Mouse (Mus musculus) forebrain, embryonic 10.5 days (tissue): ENCODE results near the gene Mrpl14. TPM values are rescaled to one million over a fixed set of nuclear protein-coding genes. Genes with fewer than 3 reads are reported as not detected.
A peak's percentile ranks its signal among the peaks of the same experiment; 100 is the strongest.

Experiments used
- DNase-seq: peaks from one replicate; pipeline ENCODE4 v3.0.0-alpha.2; 2017; ENCODE audit warnings: low spot score; ENCODE audit errors: extremely low spot score
- H3K27ac ChIP-seq: fragments of 300-500 bp; sonication (generic); 2 replicates; pipeline ENCODE4 v1.5.1; 2016; ENCODE audit warnings: mild to moderate bottlenecking
- H3K27me3 ChIP-seq: fragments of 300-500 bp; sonication (generic); 2 replicates; pipeline ENCODE4 v1.6.1; 2016; ENCODE audit warnings: mild to moderate bottlenecking; ENCODE audit not compliant: poor library complexity, severe bottlenecking
- H3K36me3 ChIP-seq: fragments of 300-500 bp; sonication (generic); replicated peaks from 2 replicates; pipeline ENCODE4 v1.6.1; 2016; ENCODE audit warnings: mild to moderate bottlenecking, moderate library complexity
- H3K4me1 ChIP-seq: fragments of 300-500 bp; sonication (generic); 2 replicates; pipeline ENCODE4 v1.6.1; 2016
- H3K4me3 ChIP-seq: fragments of 300-500 bp; sonication (generic); 2 replicates; pipeline ENCODE4 v1.5.1; 2016; ENCODE audit warnings: mild to moderate bottlenecking, moderate library complexity
- H3K9me3 ChIP-seq: fragments of 300-500 bp; sonication (generic); 2 replicates; pipeline ENCODE4 v1.6.1; 2016; ENCODE audit warnings: mild to moderate bottlenecking, moderate library complexity
- WGBS: fragments of 180-500 bp; shearing (Covaris S2); methylation state at CpG from one replicate; pipeline ENCODE4 v1.1.7; 2016; 5-methylcytosine and 5-hydroxymethylcytosine counted together
- polyA plus RNA-seq: library from polyadenylated mRNA; unstranded; fragments of >200 nt; fragmentation: Nextera tagmentation; extraction: Ambion mirVana; gene quantifications from 2 replicates; pipeline ENCODE4 v1.2.1, GENCODE M21; 2016

Mrpl14 gene
- polyA plus RNA-seq, 1 experiment from 2014 or later: 142 TPM

- Histone ChIP-seq H3K27ac (no peak overlapping the region), H3K9me3 (no peaks in the 10 kb centered on the region)
- WGBS: 90% methylated on average over 18 of the region's 18 CpGs
Observed at GRCm38 (mm10) chr17:45693812-45694565, 7.9 kb downstream of the Mrpl14 start.

GRCm38 (mm10) chr17:45695227-45696120 lies 9.4 kb downstream of the Mrpl14 start:
- Histone ChIP-seq H3K4me1 (peaks cover 20% of the 10 kb centered on the region), H3K4me3 (no peak overlapping the region), H3K27ac (no peak overlapping the region), H3K36me3 (peaks cover 30% of the 10 kb centered on the region), H3K27me3 (no peaks in the 10 kb centered on the region), H3K9me3 (no peaks in the 10 kb centered on the region)
- WGBS: 82% methylated on average over 23 of the region's 23 CpGs
- no peak for DNase-seq

More at GRCm38 (mm10) chr17:45693812-45694565, 7.9 kb downstream of the Mrpl14 start:
- no peak for DNase-seq
- no peaks in the 10 kb centered on the region for H3K27me3 ChIP-seq
- peaks cover 15% of the 10 kb centered on the region for H3K4me1 ChIP-seq
- H3K36me3 ChIP-seq: peaks cover 28% of the 10 kb centered on the region
- H3K4me3 ChIP-seq: no peak overlapping the region

GRCm38 (mm10) chr17:45696981-45697380 lies 10.9 kb downstream of the Mrpl14 start:
- DNase-seq: no peak
- peaks cover 30% of the 10 kb centered on the region for H3K4me1 ChIP-seq

GRCm38 (mm10) chr17:45698368-45698767 lies 12.2 kb downstream of the Mrpl14 start:
- no peak overlapping the region for H3K27ac ChIP-seq
- 94% methylated on average over 6 of the region's 6 CpGs for WGBS
- DNase-seq: no peak
- H3K27me3 ChIP-seq: no peaks in the 10 kb centered on the region
- peaks cover 29% of the 10 kb centered on the region for H3K4me1 ChIP-seq
- H3K36me3 ChIP-seq: peaks cover 30% of the 10 kb centered on the region
- no peaks in the 10 kb centered on the region for H3K9me3 ChIP-seq
- H3K4me3 ChIP-seq: no peak overlapping the region

More at GRCm38 (mm10) chr17:45696981-45697380, 10.9 kb downstream of the Mrpl14 start:
- Histone ChIP-seq H3K27me3 (no peaks in the 10 kb centered on the region), H3K27ac (no peak overlapping the region), H3K4me3 (no peak overlapping the region), H3K36me3 (peaks cover 30% of the 10 kb centered on the region), H3K9me3 (no peaks in the 10 kb centered on the region)
- 88% methylated on average over 9 of the region's 9 CpGs for whole genome bisulfite sequencing

- H3K4me3 ChIP-seq: no peak overlapping the region
- 91% methylated on average over 3 of the region's 3 CpGs for WGBS
- H3K4me1 ChIP-seq: peaks cover 21% of the 10 kb centered on the region
- H3K9me3 ChIP-seq: no peaks in the 10 kb centered on the region
- H3K27me3 ChIP-seq: no peaks in the 10 kb centered on the region
- H3K27ac ChIP-seq: no peak overlapping the region
- H3K36me3 ChIP-seq: peaks cover 30% of the 10 kb centered on the region
- DNase-seq: no peak
Observed at GRCm38 (mm10) chr17:45699039-45699740, 13.1 kb downstream of the Mrpl14 start.

- DNase-seq: no peak
- Histone ChIP-seq H3K4me1 (peaks cover 16% of the 10 kb centered on the region), H3K4me3 (no peak overlapping the region), H3K27me3 (no peaks in the 10 kb centered on the region), H3K9me3 (no peaks in the 10 kb centered on the region), H3K36me3 (peaks cover 27% of the 10 kb centered on the region), H3K27ac (peak overlapping the region; percentile 58; the same call in 1 of the 2 replicates)
- 54% methylated on average over 12 of the region's 16 CpGs for WGBS
Observed at GRCm38 (mm10) chr17:45700496-45701235, 14.5 kb downstream of the Mrpl14 start.

- Histone ChIP-seq H3K4me3 (no peak overlapping the region), H3K9me3 (no peaks in the 10 kb centered on the region), H3K27me3 (no peaks in the 10 kb centered on the region), H3K27ac (peak overlapping the region; percentile 33; the same call in 1 of the 2 replicates), H3K4me1 (peaks cover 16% of the 10 kb centered on the region), H3K36me3 (peaks cover 26% of the 10 kb centered on the region)
- WGBS: 79% methylated on average over 9 of the region's 9 CpGs
- no peak for DNase-seq
Observed at GRCm38 (mm10) chr17:45701236-45701591, 15.1 kb downstream of the Mrpl14 start.

- no peak for DNase-seq
Observed at GRCm38 (mm10) chr17:45702254-45702653, 16.1 kb downstream of the Mrpl14 start.

GRCm38 (mm10) chr17:45703187-45703586 lies 17.1 kb downstream of the Mrpl14 start:
- peaks cover 16% of the 10 kb centered on the region for H3K4me1 ChIP-seq
- H3K36me3 ChIP-seq: peaks cover 9% of the 10 kb centered on the region
- DNase-seq: no peak
- H3K27ac ChIP-seq: no peak overlapping the region
- WGBS: 72% methylated on average over 7 of the region's 7 CpGs
- no peak overlapping the region for H3K4me3 ChIP-seq
- no peaks in the 10 kb centered on the region for H3K9me3 ChIP-seq
- H3K27me3 ChIP-seq: no peaks in the 10 kb centered on the region

More at GRCm38 (mm10) chr17:45702254-45702653, 16.1 kb downstream of the Mrpl14 start:
- Histone ChIP-seq H3K27me3 (no peaks in the 10 kb centered on the region), H3K9me3 (no peaks in the 10 kb centered on the region), H3K27ac (no peak overlapping the region), H3K36me3 (peaks cover 17% of the 10 kb centered on the region), H3K4me3 (no peak overlapping the region), H3K4me1 (peaks cover 16% of the 10 kb centered on the region)
- WGBS: 72% methylated on average over 4 of the region's 4 CpGs

- no peaks in the 10 kb centered on the region for H3K36me3 ChIP-seq
- no peak overlapping the region for H3K27ac ChIP-seq
- H3K9me3 ChIP-seq: no peaks in the 10 kb centered on the region
- H3K27me3 ChIP-seq: no peaks in the 10 kb centered on the region
- 81% methylated on average over 5 of the region's 5 CpGs for WGBS
- no peak overlapping the region for H3K4me3 ChIP-seq
- H3K4me1 ChIP-seq: no peaks in the 10 kb centered on the region
- DNase-seq: no peak
Observed at GRCm38 (mm10) chr17:45706796-45707195, 20.7 kb downstream of the Mrpl14 start.

- no peak for DNase-seq
- H3K27ac ChIP-seq: no peak overlapping the region
- no peaks in the 10 kb centered on the region for H3K36me3 ChIP-seq
- H3K9me3 ChIP-seq: no peaks in the 10 kb centered on the region
- no peaks in the 10 kb centered on the region for H3K4me1 ChIP-seq
- no peak overlapping the region for H3K4me3 ChIP-seq
- no peaks in the 10 kb centered on the region for H3K27me3 ChIP-seq
- 44% methylated on average over 3 of the region's 3 CpGs for WGBS
Observed at GRCm38 (mm10) chr17:45707376-45707775, 21.3 kb downstream of the Mrpl14 start.

GRCm38 (mm10) chr17:45708179-45708578 lies 22.1 kb downstream of the Mrpl14 start:
- H3K9me3 ChIP-seq: no peaks in the 10 kb centered on the region
- no peaks in the 10 kb centered on the region for H3K4me1 ChIP-seq
- no peaks in the 10 kb centered on the region for H3K36me3 ChIP-seq
- DNase-seq: no peak
- H3K4me3 ChIP-seq: no peak overlapping the region
- no peaks in the 10 kb centered on the region for H3K27me3 ChIP-seq
- WGBS: 86% methylated on average over 8 of the region's 8 CpGs
- H3K27ac ChIP-seq: no peak overlapping the region
